Mouse (Mus musculus) kidney, postnatal 0 days (tissue): ENCODE data around the gene Vmn1r196. TPM values are rescaled to one million over a fixed set of nuclear protein-coding genes. Genes with fewer than 3 reads are reported as not detected.
A peak's percentile ranks its signal among the peaks of the same experiment; 100 is the strongest.
"Not testable (repeated sequence)": the region's sequence is repeated elsewhere in the genome, so short reads cannot be mapped to it uniquely, and the experiment has no call there.

ENCODE experiments used
- ATAC-seq: fragments of 200-750 bp; cut with Nextera tagmentation; replicated peaks from 2 replicates; pipeline ENCODE4 v1.8.0; 2017; ENCODE audit warnings: low read depth, moderate number of reproducible peaks, moderate TSS enrichment, moderate library complexity; ENCODE audit not compliant: low FRiP score
- DNase-seq: peaks from one replicate; pipeline ENCODE4 v3.0.0-alpha.2; 2016; ENCODE audit warnings: low spot score
- H3K27ac ChIP-seq: fragments of 300-500 bp; sonication (generic); 2 replicates; pipeline ENCODE4 v1.5.1; 2014; ENCODE audit warnings: mild to moderate bottlenecking
- H3K27me3 ChIP-seq: fragments of 300-500 bp; sonication (generic); 2 replicates; pipeline ENCODE4 v1.6.1; 2014; ENCODE audit warnings: low read length, mixed read lengths; ENCODE audit not compliant: insufficient read depth
- H3K36me3 ChIP-seq: fragments of 300-500 bp; sonication (generic); 2 replicates; pipeline ENCODE4 v1.6.1; 2014; ENCODE audit warnings: low read length, mixed read lengths; ENCODE audit not compliant: insufficient read depth
- H3K4me1 ChIP-seq: fragments of 300-500 bp; sonication (generic); replicated peaks from 2 replicates; pipeline ENCODE4 v1.6.1; 2014; ENCODE audit warnings: antibody characterized with exemption, low read length, mixed read lengths; ENCODE audit not compliant: insufficient read depth
- H3K4me2 ChIP-seq: fragments of 300-500 bp; sonication (generic); 2 replicates; pipeline ENCODE4 v1.6.1; 2014; ENCODE audit warnings: mild to moderate bottlenecking, low read length, moderate library complexity, mixed read lengths
- H3K4me3 ChIP-seq: fragments of 300-500 bp; sonication (generic); replicated peaks from 2 replicates; pipeline ENCODE4 v1.5.1; 2014; ENCODE audit warnings: low read depth, low read length
- H3K9ac ChIP-seq: fragments of 300-500 bp; sonication (generic); 2 replicates; pipeline ENCODE4 v1.6.1; 2014; ENCODE audit warnings: low read depth, low read length
- H3K9me3 ChIP-seq: fragments of 300-500 bp; sonication (generic); replicated peaks from 2 replicates; pipeline ENCODE4 v1.6.1; 2016; ENCODE audit warnings: low read length, inconsistent platforms, mixed read lengths
- CTCF ChIP-seq: IDR thresholded peaks from 2 replicates; pipeline ENCODE4 v1.5.1; 2016; ENCODE audit warnings: antibody characterized with exemption, low read depth, mild to moderate bottlenecking, moderate library complexity
- WGBS: fragments of 180-500 bp; shearing (Covaris S2); extraction: QIAGEN DNeasy Blood & Tissue Kit; methylation state at CpG from one replicate; pipeline ENCODE4 v1.1.7; 2014; 5-methylcytosine and 5-hydroxymethylcytosine counted together
- polyA plus RNA-seq: library from polyadenylated mRNA; unstranded; fragments of >200 nt; fragmentation: Nextera tagmentation; extraction: Ambion mirVana; gene quantifications from 2 replicates; pipeline ENCODE4 v1.2.1, GENCODE M21; 2015

Gene Vmn1r196
- polyA plus RNA-seq, result not detected in 2 replicates

GRCm38 (mm10) chr13:22289620-22290019, at the start of gene Vmn1r196:
Vmn1r196 (plus strand) TSS chr13:22289920.
- no peak for ATAC-seq
- TF ChIP-seq CTCF, result no peak
- no peaks in the 10 kb centered on the region for H3K27me3 ChIP-seq
- H3K36me3 ChIP-seq, result no peaks in the 10 kb centered on the region
- H3K27ac ChIP-seq, result no peak within 1 kb of the TSS
- no peak within 1 kb of the TSS for H3K9ac ChIP-seq
- H3K9me3 ChIP-seq, result no peaks in the 10 kb centered on the region
- no peak within 1 kb of the TSS for H3K4me2 ChIP-seq
- no peaks in the 10 kb centered on the region for H3K4me1 ChIP-seq
- DNase-seq, result no peak
- H3K4me3 ChIP-seq, result no peak within 1 kb of the TSS
- WGBS, result 64% methylated on average over 2 of the region's 2 CpGs

- DNase-seq (no peak), ATAC-seq (no peak)
- H3K27me3 ChIP-seq, result no peaks in the 10 kb centered on the region
- no peak within 1 kb of the TSS for H3K4me3 ChIP-seq
- 46% methylated on average over 1 of the region's 1 CpGs for WGBS
- H3K4me2 ChIP-seq, result no peak within 1 kb of the TSS
- H3K4me1 ChIP-seq, result no peaks in the 10 kb centered on the region
- no peak within 1 kb of the TSS for H3K27ac ChIP-seq
- no peak for TF ChIP-seq CTCF
- no peaks in the 10 kb centered on the region for H3K36me3 ChIP-seq
- no peaks in the 10 kb centered on the region for H3K9me3 ChIP-seq
- H3K9ac ChIP-seq, result no peak within 1 kb of the TSS
Measured at GRCm38 (mm10) chr13:22243915-22244314, 45.8 kb upstream of the Vmn1r196 start, which contains the start of gene Vmn1r194. Vmn1r194 (plus strand) TSS chr13:22244215.

- not testable (repeated sequence) for H3K36me3 ChIP-seq, H3K9me3 ChIP-seq, H3K4me1 ChIP-seq, DNase-seq, H3K27me3 ChIP-seq, H3K27ac ChIP-seq, ATAC-seq, H3K4me3 ChIP-seq, H3K4me2 ChIP-seq, H3K9ac ChIP-seq
- WGBS, result 95% methylated on average over 1 of the region's 1 CpGs
Measured at GRCm38 (mm10) chr13:22270222-22270621, 19.5 kb upstream of the Vmn1r196 start, which contains the start of gene Vmn1r195. Vmn1r195 (plus strand) TSS chr13:22270522.

DNA sequence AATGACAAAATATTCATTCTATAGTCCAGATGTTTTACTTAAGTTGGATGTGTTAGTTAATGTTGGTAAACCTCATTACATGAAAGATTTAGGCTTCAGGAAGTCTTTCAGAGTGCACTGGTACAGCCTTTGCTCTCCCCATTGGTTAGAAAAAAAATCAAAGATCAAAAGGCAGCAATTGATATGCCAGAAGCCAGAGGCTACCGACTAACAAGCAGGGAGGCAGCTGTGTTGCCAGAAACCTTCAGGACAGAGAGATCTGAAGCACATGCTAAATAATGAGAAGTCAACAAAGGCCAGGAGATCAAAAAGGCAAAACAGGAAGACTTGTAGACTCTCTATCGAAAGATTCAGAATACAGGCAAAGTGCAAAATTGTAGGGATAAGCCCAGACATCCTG, 18.0 kb upstream of the Vmn1r196 start:
- Histone ChIP-seq H3K4me1 (no peaks in the 10 kb centered on the region), H3K9ac (no peak overlapping the region), H3K4me3 (no peak overlapping the region), H3K9me3 (no peaks in the 10 kb centered on the region), H3K27ac (no peak overlapping the region), H3K27me3 (no peaks in the 10 kb centered on the region), H3K4me2 (no peak overlapping the region), H3K36me3 (no peaks in the 10 kb centered on the region)
- WGBS, result 35% methylated on average over 2 of the region's 2 CpGs
- ATAC-seq, result no peak
- no peak for TF ChIP-seq CTCF
- no peak for DNase-seq

DNA sequence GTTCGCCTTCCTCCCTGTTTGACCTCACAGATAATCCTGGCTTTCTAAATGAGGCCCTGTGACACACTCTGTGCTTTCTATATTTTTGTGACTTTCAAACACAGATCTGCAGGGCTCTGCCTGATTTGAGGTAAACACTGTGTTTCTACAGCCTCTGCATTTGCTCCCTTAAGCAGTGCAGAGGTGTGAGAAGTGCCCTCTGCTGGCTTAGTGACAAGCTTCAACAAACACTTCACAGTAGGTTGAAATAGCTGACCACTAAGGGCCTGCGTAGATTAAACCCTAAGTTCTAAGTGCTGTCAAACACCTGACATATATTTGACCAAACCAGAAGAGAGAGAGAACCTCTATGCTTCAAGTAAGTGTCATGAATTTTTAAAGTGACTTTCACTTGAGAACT, 5.1 kb upstream of the Vmn1r196 start:
- H3K4me1 ChIP-seq, result no peaks in the 10 kb centered on the region
- H3K9me3 ChIP-seq, result no peaks in the 10 kb centered on the region
- no peak overlapping the region for H3K4me2 ChIP-seq
- H3K9ac ChIP-seq, result no peak overlapping the region
- DNase-seq (no peak), ATAC-seq (no peak)
- WGBS, result 74% methylated on average over 2 of the region's 2 CpGs
- no peak overlapping the region for H3K4me3 ChIP-seq
- peak; percentile 10; the same call in 1 of the 2 replicates for TF ChIP-seq CTCF
- no peaks in the 10 kb centered on the region for H3K36me3 ChIP-seq
- H3K27me3 ChIP-seq, result no peaks in the 10 kb centered on the region
- H3K27ac ChIP-seq, result no peak overlapping the region

- not testable (repeated sequence) for DNase-seq, ATAC-seq, H3K27ac ChIP-seq, H3K9me3 ChIP-seq, H3K9ac ChIP-seq, H3K4me1 ChIP-seq, H3K27me3 ChIP-seq, H3K36me3 ChIP-seq, H3K4me3 ChIP-seq, H3K4me2 ChIP-seq
- 88% methylated on average over 5 of the region's 5 CpGs for WGBS
Measured at GRCm38 (mm10) chr13:22308075-22308474, 18.4 kb downstream of the Vmn1r196 start.

DNA sequence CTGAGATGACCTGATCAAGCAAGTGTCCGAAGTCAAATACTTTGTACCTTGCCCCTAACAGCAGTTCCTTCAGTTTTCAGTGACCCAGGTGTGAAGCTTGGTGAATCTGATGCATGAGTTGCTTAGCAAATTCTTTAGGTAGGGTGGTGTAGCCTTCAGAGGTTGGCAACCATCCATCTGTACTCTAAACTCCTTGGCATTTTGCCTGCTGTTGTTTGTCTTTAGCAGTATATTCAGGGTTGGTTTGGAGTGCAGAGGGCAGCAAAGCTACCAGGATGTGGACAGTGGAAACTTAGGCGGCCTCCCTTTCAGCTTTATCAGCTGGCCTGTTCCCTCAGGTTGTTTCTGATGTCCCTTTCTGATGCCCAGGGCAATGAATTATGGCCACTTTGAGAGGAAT, 25.6 kb downstream of the Vmn1r196 start:
- no peak overlapping the region for H3K4me2 ChIP-seq
- H3K4me1 ChIP-seq, result no peaks in the 10 kb centered on the region
- ATAC-seq, result peak; percentile 52; the same call in 1 of the 2 replicates
- DNase-seq, result peak; percentile 1
- no peak overlapping the region for H3K4me3 ChIP-seq
- H3K27me3 ChIP-seq, result no peaks in the 10 kb centered on the region
- no peak overlapping the region for H3K27ac ChIP-seq
- H3K9me3 ChIP-seq, result no peaks in the 10 kb centered on the region
- WGBS, result 75% methylated on average over 2 of the region's 2 CpGs
- H3K9ac ChIP-seq, result no peak overlapping the region
- no peak for TF ChIP-seq CTCF
- H3K36me3 ChIP-seq, result no peaks in the 10 kb centered on the region
